Mouse (Mus musculus): Measurements from ENCODE around the gene Chrm4. TPM values are rescaled to one million over a fixed set of nuclear protein-coding genes. Genes with fewer than 3 reads are reported as not detected.

The Chrm4 gene
- polyA plus RNA-seq (2012; rRNA removed) = 0.80 and 0.87 TPM in 2 replicates

- Histone ChIP-seq H3K4me3 (ENCODE audit: control insufficient read depth, insufficient read depth, low read length) (no peak within 1 kb of the TSS), H3K36me3 (ENCODE audit: control insufficient read depth, insufficient read depth, low read length) (no peaks in the 10 kb centered on the region), H3K27me3 (ENCODE audit: control insufficient read depth, insufficient read depth, low read length) (peaks cover 16% of the 10 kb centered on the region), H3K27ac (ENCODE audit: control insufficient read depth, insufficient read depth, low read length) (no peak within 1 kb of the TSS), H3K4me1 (replicated peaks; ENCODE audit: control insufficient read depth, insufficient read depth, low read length) (peaks cover 33% of the 10 kb centered on the region)
- TF ChIP-seq POLR2A (IDR thresholded peaks at IDR 0.05; ENCODE audit: control insufficient read depth, extremely low read depth, insufficient read depth, low read length, poor library complexity) = no peak
- no peak for TF ChIP-seq CTCF (IDR thresholded peaks at IDR 0.05; ENCODE audit: borderline replicate concordance, control insufficient read depth, extremely low read depth, insufficient read depth, low read length, poor library complexity)
- DNase-seq = no peak
- 93% methylated on average over 3 of the region's 3 CpGs for WGBS
Measured at GRCm38 (mm10) chr2:91926949-91927348, at the start of gene Chrm4. TSS of gene Chrm4 (plus strand) at chr2:91927249.

- Histone ChIP-seq H3K4me3 (ENCODE audit: control insufficient read depth, insufficient read depth, low read length) (no peak overlapping the region), H3K36me3 (ENCODE audit: control insufficient read depth, insufficient read depth, low read length) (no peaks in the 10 kb centered on the region), H3K27ac (ENCODE audit: control insufficient read depth, insufficient read depth, low read length) (no peak overlapping the region), H3K4me1 (replicated peaks; ENCODE audit: control insufficient read depth, insufficient read depth, low read length) (peaks cover 4% of the 10 kb centered on the region; the same call in 1 of the 2 replicates), H3K27me3 (ENCODE audit: control insufficient read depth, insufficient read depth, low read length) (no peaks in the 10 kb centered on the region)
- DNase-seq = no peak
- WGBS = 88% methylated on average over 7 of the region's 7 CpGs
- TF ChIP-seq POLR2A (IDR thresholded peaks at IDR 0.05; ENCODE audit: control insufficient read depth, extremely low read depth, insufficient read depth, low read length, poor library complexity) = no peak
- no peak for TF ChIP-seq CTCF (IDR thresholded peaks at IDR 0.05; ENCODE audit: borderline replicate concordance, control insufficient read depth, extremely low read depth, insufficient read depth, low read length, poor library complexity)
Measured at GRCm38 (mm10) chr2:91878387-91879180, 48.5 kb upstream of the Chrm4 start.

- no peaks in the 10 kb centered on the region for H3K4me1 ChIP-seq (replicated peaks; ENCODE audit: control insufficient read depth, insufficient read depth, low read length)
- 97% methylated on average over 4 of the region's 4 CpGs for WGBS
Measured at GRCm38 (mm10) chr2:91883961-91884360, 43.1 kb upstream of the Chrm4 start.

GRCm38 (mm10) chr2:91884616-91885015 lies 42.4 kb upstream of the Chrm4 start:
- DNase-seq = no peak
- Histone ChIP-seq H3K4me1 (replicated peaks; ENCODE audit: control insufficient read depth, insufficient read depth, low read length) (no peaks in the 10 kb centered on the region), H3K4me3 (ENCODE audit: control insufficient read depth, insufficient read depth, low read length) (no peak overlapping the region), H3K27ac (ENCODE audit: control insufficient read depth, insufficient read depth, low read length) (no peak overlapping the region), H3K36me3 (ENCODE audit: control insufficient read depth, insufficient read depth, low read length) (peaks cover 15% of the 10 kb centered on the region), H3K27me3 (ENCODE audit: control insufficient read depth, insufficient read depth, low read length) (no peaks in the 10 kb centered on the region)
- no peak for TF ChIP-seq POLR2A (IDR thresholded peaks at IDR 0.05; ENCODE audit: control insufficient read depth, extremely low read depth, insufficient read depth, low read length, poor library complexity)
- TF ChIP-seq CTCF (IDR thresholded peaks at IDR 0.05; ENCODE audit: borderline replicate concordance, control insufficient read depth, extremely low read depth, insufficient read depth, low read length, poor library complexity) = no peak
- 91% methylated on average over 4 of the region's 4 CpGs for WGBS

More at GRCm38 (mm10) chr2:91883961-91884360, 43.1 kb upstream of the Chrm4 start:
- Histone ChIP-seq H3K27me3 (ENCODE audit: control insufficient read depth, insufficient read depth, low read length) (no peaks in the 10 kb centered on the region), H3K27ac (ENCODE audit: control insufficient read depth, insufficient read depth, low read length) (no peak overlapping the region), H3K4me3 (ENCODE audit: control insufficient read depth, insufficient read depth, low read length) (no peak overlapping the region), H3K36me3 (ENCODE audit: control insufficient read depth, insufficient read depth, low read length) (peaks cover 15% of the 10 kb centered on the region)
- no peak for DNase-seq
- no peak for TF ChIP-seq CTCF (IDR thresholded peaks at IDR 0.05; ENCODE audit: borderline replicate concordance, control insufficient read depth, extremely low read depth, insufficient read depth, low read length, poor library complexity)
- TF ChIP-seq POLR2A (IDR thresholded peaks at IDR 0.05; ENCODE audit: control insufficient read depth, extremely low read depth, insufficient read depth, low read length, poor library complexity) = no peak

- 95% methylated on average over 3 of the region's 3 CpGs for WGBS
- no peaks in the 10 kb centered on the region for H3K27me3 ChIP-seq (ENCODE audit: control insufficient read depth, insufficient read depth, low read length)
- H3K4me1 ChIP-seq (replicated peaks; ENCODE audit: control insufficient read depth, insufficient read depth, low read length) = no peaks in the 10 kb centered on the region
- DNase-seq = no peak
- TF ChIP-seq POLR2A (IDR thresholded peaks at IDR 0.05; ENCODE audit: control insufficient read depth, extremely low read depth, insufficient read depth, low read length, poor library complexity) (no peak), CTCF (IDR thresholded peaks at IDR 0.05; ENCODE audit: borderline replicate concordance, control insufficient read depth, extremely low read depth, insufficient read depth, low read length, poor library complexity) (no peak)
- H3K27ac ChIP-seq (ENCODE audit: control insufficient read depth, insufficient read depth, low read length) = no peak overlapping the region
- H3K36me3 ChIP-seq (ENCODE audit: control insufficient read depth, insufficient read depth, low read length) = 0 out of 2 replicates have a peak, but pooled peaks cover 11% of the 10 kb centered on the region
- H3K4me3 ChIP-seq (ENCODE audit: control insufficient read depth, insufficient read depth, low read length) = no peak overlapping the region
Measured at GRCm38 (mm10) chr2:91894716-91895115, 32.3 kb upstream of the Chrm4 start.

GRCm38 (mm10) chr2:91895401-91895800 lies 31.6 kb upstream of the Chrm4 start:
- WGBS = 97% methylated on average over 3 of the region's 3 CpGs
- no peak for DNase-seq

More at GRCm38 (mm10) chr2:91895401-91895800, 31.6 kb upstream of the Chrm4 start:
- no peak overlapping the region for H3K4me3 ChIP-seq (ENCODE audit: control insufficient read depth, insufficient read depth, low read length)
- TF ChIP-seq POLR2A (IDR thresholded peaks at IDR 0.05; ENCODE audit: control insufficient read depth, extremely low read depth, insufficient read depth, low read length, poor library complexity) = no peak
- TF ChIP-seq CTCF (IDR thresholded peaks at IDR 0.05; ENCODE audit: borderline replicate concordance, control insufficient read depth, extremely low read depth, insufficient read depth, low read length, poor library complexity) = no peak
- no peaks in the 10 kb centered on the region for H3K27me3 ChIP-seq (ENCODE audit: control insufficient read depth, insufficient read depth, low read length)
- H3K36me3 ChIP-seq (ENCODE audit: control insufficient read depth, insufficient read depth, low read length) = peaks cover 11% of the 10 kb centered on the region; the same call in 1 of the 2 replicates
- H3K4me1 ChIP-seq (replicated peaks; ENCODE audit: control insufficient read depth, insufficient read depth, low read length) = no peaks in the 10 kb centered on the region
- no peak overlapping the region for H3K27ac ChIP-seq (ENCODE audit: control insufficient read depth, insufficient read depth, low read length)
